Mouse (Mus musculus) embryonic facial prominence, embryonic 14.5 days (tissue): Measurements from ENCODE around the gene Ccdc162. TPM values are rescaled to one million over a fixed set of nuclear protein-coding genes. Genes with fewer than 3 reads are reported as not detected.

Experiments used
- ATAC-seq: fragments of 200-750 bp; cut with Nextera tagmentation; 2 replicates; pipeline ENCODE4 v1.8.0; 2017; ENCODE audit warnings: low read depth, moderate number of reproducible peaks, moderate TSS enrichment
- DNase-seq: peaks from one replicate; pipeline ENCODE4 v3.0.0-alpha.2; 2015; ENCODE audit warnings: low spot score
- H3K27ac ChIP-seq: fragments of 300-500 bp; sonication (generic); replicated peaks from 2 replicates; pipeline ENCODE4 v1.5.1; 2014; ENCODE audit warnings: low read depth, mild to moderate bottlenecking, low read length, moderate library complexity
- H3K27me3 ChIP-seq: fragments of 300-500 bp; sonication (generic); replicated peaks from 2 replicates; pipeline ENCODE4 v1.6.1; 2014; ENCODE audit warnings: low read length; ENCODE audit not compliant: control insufficient read depth, insufficient read depth
- H3K36me3 ChIP-seq: fragments of 300-500 bp; sonication (generic); 2 replicates; pipeline ENCODE4 v1.6.1; 2014; ENCODE audit warnings: low read length, mixed read lengths; ENCODE audit not compliant: control insufficient read depth, insufficient read depth
- H3K4me1 ChIP-seq: fragments of 300-500 bp; sonication (generic); 2 replicates; pipeline ENCODE4 v1.6.1; 2014; ENCODE audit warnings: antibody characterized with exemption, low read length; ENCODE audit not compliant: control insufficient read depth, insufficient read depth
- H3K4me2 ChIP-seq: fragments of 300-500 bp; sonication (generic); 2 replicates; pipeline ENCODE4 v1.6.1; 2014; ENCODE audit warnings: low read depth, mild to moderate bottlenecking, low read length, moderate library complexity, mixed read lengths
- H3K4me3 ChIP-seq: fragments of 300-500 bp; sonication (generic); 2 replicates; pipeline ENCODE4 v1.5.1; 2014; ENCODE audit warnings: low read depth, mild to moderate bottlenecking, low read length
- H3K9ac ChIP-seq: fragments of 300-500 bp; sonication (generic); 2 replicates; pipeline ENCODE4 v1.6.1; 2014; ENCODE audit warnings: low read depth, mild to moderate bottlenecking, low read length, moderate library complexity, mixed read lengths
- H3K9me3 ChIP-seq: fragments of 300-500 bp; sonication (generic); 2 replicates; pipeline ENCODE4 v1.6.1; 2016; ENCODE audit warnings: low read length; ENCODE audit not compliant: control insufficient read depth
- WGBS: fragments of 180-500 bp; shearing (Covaris S2); extraction: QIAGEN DNeasy Blood & Tissue Kit; methylation state at CpG from one replicate; pipeline ENCODE4 v1.1.7; 2014; 5-methylcytosine and 5-hydroxymethylcytosine counted together
- polyA plus RNA-seq: library from polyadenylated mRNA; unstranded; fragments of >200 nt; fragmentation: Nextera tagmentation; extraction: Ambion mirVana; gene quantifications from 2 replicates; pipeline ENCODE4 v1.2.1, GENCODE M21; 2014

The Ccdc162 gene
- polyA plus RNA-seq, 1 experiment from 2014 or later: 1.6 TPM

DNA sequence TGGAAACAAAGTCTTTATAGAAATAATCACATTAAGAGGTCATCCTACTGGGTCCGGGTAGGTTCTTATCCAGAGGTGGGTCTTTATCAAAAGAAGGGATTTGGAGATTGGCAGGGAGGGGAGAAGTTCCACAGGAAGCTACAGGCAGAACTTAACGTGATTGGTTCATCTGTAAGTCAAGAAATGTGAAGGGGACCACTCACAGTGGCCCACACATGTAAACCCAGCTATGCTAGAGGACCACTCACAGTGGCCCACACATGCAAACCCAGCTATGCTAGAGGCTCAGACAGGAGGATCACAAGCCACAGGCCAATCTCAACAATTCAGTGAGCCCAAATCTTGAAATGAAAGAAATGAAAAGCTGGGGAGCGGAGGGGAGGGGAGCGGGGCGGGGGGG is 67.2 kb downstream of the Ccdc162 start:
- Histone ChIP-seq H3K4me1 (no peaks in the 10 kb centered on the region), H3K27ac (no peak overlapping the region), H3K36me3 (no peaks in the 10 kb centered on the region), H3K4me3 (no peak overlapping the region), H3K9me3 (no peaks in the 10 kb centered on the region), H3K4me2 (no peak overlapping the region), H3K9ac (no peak overlapping the region), H3K27me3 (no peaks in the 10 kb centered on the region)
- 90% methylated on average over 4 of the region's 5 CpGs for WGBS
- no peak for ATAC-seq
- DNase-seq: no peak

DNA sequence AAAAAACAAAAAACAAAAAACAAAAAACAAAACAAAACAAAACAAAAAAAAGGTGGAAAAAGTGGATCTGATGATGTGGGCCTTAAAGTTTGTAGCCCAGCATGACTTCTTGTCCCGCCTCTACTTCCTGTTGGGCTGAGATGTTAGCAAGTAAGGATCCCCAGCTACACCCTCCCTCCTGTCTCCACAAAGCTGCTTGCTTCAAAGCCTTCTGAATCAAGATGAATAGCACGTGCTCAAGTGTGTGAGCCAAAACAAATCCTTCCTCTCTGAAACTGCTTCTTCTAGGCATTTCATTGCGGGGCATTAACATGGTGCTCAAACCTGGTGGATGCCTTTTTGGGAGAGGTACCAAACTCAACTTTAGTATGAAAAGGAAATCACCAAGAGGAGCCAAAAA is 77.7 kb downstream of the Ccdc162 start:
- ATAC-seq (no peak), DNase-seq (no peak)
- H3K27me3 ChIP-seq: no peaks in the 10 kb centered on the region
- H3K27ac ChIP-seq: no peak overlapping the region
- 0 out of 2 replicates have a peak, but pooled peaks cover 3% of the 10 kb centered on the region for H3K4me1 ChIP-seq
- H3K9me3 ChIP-seq: no peaks in the 10 kb centered on the region
- H3K4me3 ChIP-seq: no peak overlapping the region
- 57% methylated on average over 3 of the region's 3 CpGs for WGBS
- no peak overlapping the region for H3K4me2 ChIP-seq
- no peaks in the 10 kb centered on the region for H3K36me3 ChIP-seq
- no peak overlapping the region for H3K9ac ChIP-seq

DNA sequence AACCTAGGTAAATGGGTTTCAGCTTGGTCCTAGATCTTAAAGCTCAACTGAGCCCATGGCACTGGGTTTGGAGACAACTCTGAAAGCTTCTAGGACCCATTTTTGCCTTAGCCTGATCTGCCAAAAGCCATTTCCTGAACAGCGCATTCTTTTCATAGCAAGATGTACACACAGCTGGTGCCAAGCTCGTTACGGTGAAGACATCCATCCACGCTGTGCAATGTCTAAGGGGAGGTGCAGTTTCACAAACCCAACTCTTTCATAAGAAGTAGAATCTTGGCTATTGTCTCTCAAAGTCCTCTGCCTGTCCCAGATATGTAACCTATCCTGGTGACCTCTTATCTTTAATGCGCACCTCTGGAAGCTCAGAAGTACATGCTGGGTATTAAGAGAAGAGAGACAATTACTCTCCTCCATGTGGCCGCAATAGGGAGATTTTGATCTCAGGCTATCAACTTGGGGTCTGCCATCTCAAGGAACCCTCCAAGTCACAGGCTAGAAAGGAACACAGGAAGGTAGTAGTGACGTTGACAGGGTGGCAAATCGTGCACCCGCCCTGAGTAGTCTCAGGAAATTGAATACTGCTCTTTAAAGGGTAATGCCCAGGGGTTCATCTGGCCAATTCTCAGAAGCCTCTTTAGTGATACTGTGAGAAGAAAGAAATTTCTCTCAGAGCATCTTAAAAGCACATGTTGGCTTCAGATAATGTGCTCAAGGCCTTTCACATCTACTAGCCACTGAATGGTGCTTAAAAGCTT is 81.0 kb downstream of the Ccdc162 start:
- Histone ChIP-seq H3K9me3 (no peaks in the 10 kb centered on the region), H3K4me2 (no peak overlapping the region), H3K9ac (no peak overlapping the region), H3K4me1 (0 out of 2 replicates have a peak, but pooled peaks cover 3% of the 10 kb centered on the region), H3K27me3 (no peaks in the 10 kb centered on the region), H3K4me3 (no peak overlapping the region), H3K27ac (no peak overlapping the region), H3K36me3 (no peaks in the 10 kb centered on the region)
- WGBS: 64% methylated on average over 9 of the region's 9 CpGs
- DNase-seq: peak; percentile 38
- ATAC-seq: no peak

DNA sequence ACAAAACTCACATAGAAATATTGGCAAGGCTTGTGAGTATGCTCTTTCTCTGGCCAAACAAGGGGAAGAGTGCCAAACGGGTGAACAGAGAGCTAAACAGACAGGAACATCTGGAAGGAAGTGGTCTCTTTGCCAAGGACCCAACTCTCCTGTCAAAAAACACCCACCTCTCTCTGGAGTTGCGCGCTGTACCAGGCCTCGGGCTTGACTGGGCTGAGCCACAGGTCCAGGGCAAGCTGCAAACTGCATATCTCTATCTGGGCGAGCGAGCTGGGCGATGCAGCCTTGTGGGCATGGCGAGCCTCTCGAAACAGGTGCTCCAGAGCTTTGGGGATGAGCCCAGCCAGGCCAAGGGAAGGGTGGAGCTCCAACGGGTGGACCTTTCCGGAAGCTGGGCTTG is 82.6 kb downstream of the Ccdc162 start:
- Histone ChIP-seq H3K4me1 (0 out of 2 replicates have a peak, but pooled peaks cover 3% of the 10 kb centered on the region), H3K36me3 (no peaks in the 10 kb centered on the region), H3K9me3 (no peaks in the 10 kb centered on the region), H3K4me2 (no peak overlapping the region), H3K9ac (no peak overlapping the region), H3K27me3 (no peaks in the 10 kb centered on the region), H3K4me3 (no peak overlapping the region), H3K27ac (no peak overlapping the region)
- DNase-seq (no peak), ATAC-seq (no peak)
- 89% methylated on average over 11 of the region's 11 CpGs for WGBS

DNA sequence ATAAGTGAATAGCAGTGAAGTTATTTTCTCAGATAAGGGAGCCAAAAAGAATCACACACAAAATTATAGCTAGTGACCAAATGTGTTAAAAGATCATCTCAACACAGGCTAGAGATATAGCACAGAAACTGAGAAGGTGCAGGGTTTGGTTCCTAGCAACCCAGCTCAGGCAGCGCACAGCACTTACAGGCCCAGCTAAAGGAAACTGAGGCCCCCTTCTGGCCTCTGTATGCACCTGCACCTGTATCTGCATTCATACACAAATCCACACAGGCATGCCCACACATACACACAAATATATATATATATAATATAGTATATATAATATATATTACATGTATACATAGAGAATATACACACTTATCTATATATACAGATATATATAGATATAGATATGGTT is 84.4 kb downstream of the Ccdc162 start:
- no peak overlapping the region for H3K4me3 ChIP-seq
- no peaks in the 10 kb centered on the region for H3K9me3 ChIP-seq
- H3K9ac ChIP-seq: no peak overlapping the region
- 0 out of 2 replicates have a peak, but pooled peaks cover 3% of the 10 kb centered on the region for H3K4me1 ChIP-seq
- H3K4me2 ChIP-seq: no peak overlapping the region
- 100% methylated on average over 1 of the region's 1 CpGs for WGBS
- ATAC-seq (no peak), DNase-seq (no peak)
- H3K27ac ChIP-seq: no peak overlapping the region
- H3K36me3 ChIP-seq: no peaks in the 10 kb centered on the region
- no peaks in the 10 kb centered on the region for H3K27me3 ChIP-seq

DNA sequence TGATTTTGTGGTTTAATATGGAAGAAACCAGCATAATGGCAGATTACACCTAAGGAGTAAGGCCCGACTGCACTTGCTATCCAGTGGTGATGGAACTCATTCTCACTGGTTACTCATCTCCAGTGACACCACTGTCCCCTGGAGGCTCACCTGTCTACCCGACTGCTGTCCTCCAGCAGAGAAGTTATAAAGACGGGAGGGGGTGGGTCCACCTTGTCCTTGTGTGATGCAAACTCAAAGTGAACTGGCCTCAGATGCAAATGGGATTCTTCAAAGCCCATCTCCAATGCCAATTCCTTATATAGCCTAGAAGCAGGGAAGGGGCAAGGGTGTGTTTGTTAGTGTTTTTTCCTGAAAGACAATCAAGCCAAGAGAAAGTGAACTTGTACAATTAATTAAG is 89.4 kb downstream of the Ccdc162 start:
- no peaks in the 10 kb centered on the region for H3K27me3 ChIP-seq

DNA sequence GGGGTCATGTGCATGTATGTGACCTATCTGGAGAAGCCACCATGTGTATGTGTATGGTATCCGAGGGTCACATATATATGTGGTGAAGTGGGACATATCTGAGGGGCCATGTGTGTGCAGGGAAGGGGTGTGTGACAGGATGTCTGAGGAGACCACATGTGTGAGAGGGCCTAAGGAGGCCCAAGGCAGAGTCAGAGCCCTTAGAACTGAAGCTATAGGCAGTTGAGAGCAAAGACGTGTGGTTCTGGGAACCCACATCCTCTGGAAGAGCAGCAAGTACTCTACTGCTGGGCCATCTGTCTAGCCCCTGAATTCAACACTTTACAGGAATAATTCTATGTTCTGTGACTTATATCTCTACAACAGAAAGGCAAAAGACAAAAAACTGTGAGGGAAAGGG is 96.4 kb downstream of the Ccdc162 start:
- Histone ChIP-seq H3K9ac (no peak overlapping the region), H3K4me3 (no peak overlapping the region), H3K27ac (no peak overlapping the region), H3K4me2 (no peak overlapping the region), H3K9me3 (no peaks in the 10 kb centered on the region), H3K4me1 (no peaks in the 10 kb centered on the region), H3K27me3 (no peaks in the 10 kb centered on the region), H3K36me3 (no peaks in the 10 kb centered on the region)
- WGBS: 93% methylated on average over 2 of the region's 2 CpGs
- no peak for ATAC-seq
- no peak for DNase-seq

More for the DNA sequence above, 89.4 kb downstream of the Ccdc162 start:
- no peak overlapping the region for H3K27ac ChIP-seq
- no peaks in the 10 kb centered on the region for H3K9me3 ChIP-seq
- H3K4me2 ChIP-seq: no peak overlapping the region
- 62% methylated on average over 3 of the region's 3 CpGs for WGBS
- ATAC-seq (no peak), DNase-seq (no peak)
- H3K4me1 ChIP-seq: no peaks in the 10 kb centered on the region
- no peaks in the 10 kb centered on the region for H3K36me3 ChIP-seq
- H3K4me3 ChIP-seq: no peak overlapping the region
- no peak overlapping the region for H3K9ac ChIP-seq

DNA sequence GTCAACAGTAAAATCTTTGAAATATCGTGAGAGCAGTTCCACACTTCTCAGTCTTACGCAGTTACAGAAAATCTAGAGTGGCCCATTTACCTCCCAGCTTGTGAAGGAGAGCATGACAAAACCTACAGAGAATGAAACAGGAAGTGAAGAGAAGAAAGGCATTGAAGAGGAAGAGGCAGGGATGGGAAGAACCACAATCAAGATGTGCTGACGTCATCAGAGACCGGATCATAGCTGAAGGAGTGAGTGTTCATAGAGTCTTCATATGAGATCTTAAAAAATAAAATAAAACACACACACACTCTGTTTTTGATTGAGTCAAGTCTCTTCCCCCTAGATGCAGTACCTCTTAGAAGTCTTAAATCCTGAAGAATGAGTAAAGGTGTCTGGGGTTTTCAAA is 100.9 kb downstream of the Ccdc162 start:
- Histone ChIP-seq H3K4me3 (no peak overlapping the region), H3K27me3 (no peaks in the 10 kb centered on the region), H3K36me3 (no peaks in the 10 kb centered on the region), H3K9ac (no peak overlapping the region), H3K4me1 (peaks cover 7% of the 10 kb centered on the region; the same call in 1 of the 2 replicates), H3K27ac (no peak overlapping the region), H3K9me3 (no peaks in the 10 kb centered on the region), H3K4me2 (no peak overlapping the region)
- 85% methylated on average over 4 of the region's 4 CpGs for WGBS
- DNase-seq (no peak), ATAC-seq (no peak)

DNA sequence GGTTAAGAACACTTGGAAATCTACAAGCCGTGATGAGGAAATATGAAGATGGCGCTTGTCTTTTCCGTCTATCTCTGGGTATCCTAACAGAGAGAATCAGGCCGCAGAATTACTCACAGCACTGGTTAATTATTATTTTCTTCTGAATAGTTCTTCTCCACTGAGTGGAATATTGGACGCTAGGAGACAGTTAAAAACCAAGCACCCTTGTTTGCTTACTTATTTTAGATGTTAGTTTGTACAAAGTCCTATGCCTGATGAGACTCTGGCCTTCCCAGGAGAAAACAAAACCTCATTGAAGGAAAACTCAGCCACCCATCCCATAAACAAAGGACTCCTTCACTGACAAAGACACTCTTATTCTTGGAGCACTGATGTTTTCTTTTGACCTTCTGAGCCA is 104.5 kb downstream of the Ccdc162 start:
- H3K4me2 ChIP-seq: no peak overlapping the region
- no peaks in the 10 kb centered on the region for H3K9me3 ChIP-seq
- 75% methylated on average over 5 of the region's 5 CpGs for WGBS
- peaks cover 7% of the 10 kb centered on the region; the same call in 1 of the 2 replicates for H3K4me1 ChIP-seq
- no peaks in the 10 kb centered on the region for H3K27me3 ChIP-seq
- no peak overlapping the region for H3K27ac ChIP-seq
- ATAC-seq (no peak), DNase-seq (no peak)
- H3K9ac ChIP-seq: no peak overlapping the region
- no peaks in the 10 kb centered on the region for H3K36me3 ChIP-seq
- H3K4me3 ChIP-seq: no peak overlapping the region
